In the genomic region with DNA sequence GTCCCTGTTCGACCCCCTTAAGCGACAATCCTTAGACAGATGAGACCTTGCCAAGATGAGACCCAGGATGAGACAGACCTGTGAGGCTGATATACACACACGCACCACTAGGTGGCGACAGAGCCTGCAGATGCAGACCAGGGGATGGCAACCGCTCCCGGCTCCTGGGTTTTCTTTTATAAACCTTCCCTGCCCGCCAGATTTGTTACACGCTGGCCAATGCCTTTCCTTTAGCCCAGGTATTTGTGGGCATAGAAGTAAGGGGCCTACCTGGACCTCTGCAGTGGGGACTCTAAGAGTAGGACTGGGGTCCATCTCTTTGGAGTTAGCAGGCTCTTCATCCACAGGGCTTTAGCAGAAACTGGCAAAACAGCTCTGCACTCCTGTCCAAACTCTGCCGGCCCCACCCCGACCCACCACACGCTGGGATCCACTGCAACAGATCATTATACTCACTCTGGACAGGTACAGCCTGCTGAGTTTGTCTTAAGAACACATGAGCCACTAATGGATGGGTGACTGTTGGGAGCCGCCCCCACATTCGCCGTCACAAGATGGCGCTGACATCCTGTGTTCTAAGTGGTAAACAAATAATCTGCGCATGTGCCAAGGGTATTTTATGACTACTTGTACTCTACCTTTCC, we compare ENCODE assay signal across 8 mouse cellular contexts.
DNase-seq lines count a peak whose midpoint lies in the region; ATAC-seq lines count a peak whose summit lies in the region.

No protein-coding gene starts in this region.

- ATAC-seq in frontal cortex, adult (ENCODE audit: low TSS enrichment), result peak; percentile 73
- ATAC-seq in hematopoietic stem cell, adult 5-6 weeks (replicated peaks in 1 of 2; ENCODE audit: insufficient read depth in 1 of 2, low FRiP score in 2 of 2, low TSS enrichment in 1 of 2, low read depth in 1 of 2, poor library complexity in 2 of 2, severe bottlenecking in 2 of 2), result peak; percentile 62 to 72

- peak; percentile 54 for DNase-seq in MEL-GATA-1-ER (ENCODE audit: extremely low read depth, low read depth)
- DNase-seq in cerebellum, adult 8-10 months, result peak; percentile 74
- DNase-seq in layer of hippocampus, adult 9-10 months (ENCODE audit: low spot score), result peak; percentile 68
- peak; percentile 76 for DNase-seq in lung, postnatal 14 days
- peak; percentile 89 for DNase-seq in retina, postnatal 1 day
- DNase-seq in thymus, postnatal 25 days, result peak; percentile 77

Comparison
In these comparisons a context has a peak if more than half of its experiments do, and no peak if none do; other contexts are left out.
1. Peak in every context shown above with its lines: DNase-seq and ATAC-seq.